Mouse (Mus musculus) heart, adult 11 months (tissue): Measurements from ENCODE around the gene 4930447F04Rik.

Source experiments
- DNase-seq: peaks from one replicate; pipeline ENCODE4 v3.0.0; 2022

The 4930447F04Rik gene

GRCm38 (mm10) chrX:66304124-66304523 is at the start of gene 4930447F04Rik:
Gene 4930447F04Rik (minus strand): TSS chrX:66304224.
- no peak for DNase-seq
